Mouse (Mus musculus) ovary, postnatal 10 days (tissue): ENCODE measurements around the gene Ppp1r14a.
A peak's percentile ranks its signal among the peaks of the same experiment; 100 is the strongest.

Source experiments
- DNase-seq: peaks from one replicate; pipeline ENCODE4 v3.0.0; 2022; ENCODE audit warnings: low spot score

The Ppp1r14a gene

DNA sequence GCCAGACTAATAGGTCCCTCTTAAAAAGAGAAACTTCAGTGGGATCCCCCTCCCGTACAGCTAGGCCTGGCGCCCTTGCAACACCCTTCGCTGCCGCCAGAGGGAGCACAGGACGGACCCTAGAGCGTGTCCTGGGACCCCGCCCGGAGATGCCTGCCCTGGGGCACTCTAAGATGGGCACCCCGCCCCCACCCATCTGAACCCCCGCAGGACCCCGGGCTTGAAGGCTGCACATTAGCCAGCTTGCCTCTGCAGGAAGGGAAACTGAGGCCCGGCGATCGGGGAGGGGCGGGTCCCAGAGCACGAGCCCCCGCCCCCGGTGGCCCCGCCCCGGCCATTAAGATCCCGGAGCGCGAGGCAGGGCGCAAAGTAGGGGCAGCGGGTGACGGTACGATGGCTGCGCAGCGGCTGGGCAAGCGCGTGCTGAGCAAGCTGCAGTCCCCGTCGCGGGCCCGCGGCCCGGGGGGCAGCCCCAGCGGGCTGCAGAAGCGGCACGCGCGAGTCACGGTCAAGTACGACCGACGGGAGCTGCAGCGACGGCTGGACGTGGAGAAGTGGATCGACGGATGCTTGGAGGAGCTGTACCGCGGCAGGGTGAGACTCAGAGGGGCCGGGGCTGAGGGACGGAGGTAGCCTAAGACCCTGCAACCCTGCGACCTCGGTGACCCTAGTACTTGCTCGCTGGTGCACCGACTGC lies at the start of gene Ppp1r14a:
TSS of gene Ppp1r14a (plus strand) at position 367 of the 697 bp plus-strand sequence.
- peak; percentile 84 for DNase-seq

GRCm38 (mm10) chr7:29244732-29245416 lies 44.2 kb upstream of the Ppp1r14a start:
- no peak for DNase-seq

DNA sequence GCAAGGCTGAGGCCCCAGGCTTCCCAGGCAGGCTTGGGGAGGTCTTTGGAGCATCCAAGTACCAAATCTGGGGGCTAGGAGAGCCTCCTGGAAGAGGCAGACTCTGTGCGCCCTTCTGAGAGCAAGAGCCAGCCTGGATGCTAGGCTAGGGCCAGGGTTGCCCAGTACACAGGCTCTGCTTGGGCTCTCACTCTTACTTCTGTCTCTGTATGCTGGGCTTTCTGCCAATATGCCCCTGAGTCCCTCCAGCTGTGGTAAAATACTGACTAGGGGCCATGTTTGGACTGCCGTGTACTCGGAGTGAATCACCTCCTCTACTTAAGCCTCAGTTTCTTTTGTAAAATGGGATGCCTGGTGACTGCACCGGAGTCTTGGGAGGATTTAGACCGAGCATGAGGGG lies 43.1 kb upstream of the Ppp1r14a start:
- no peak for DNase-seq

GRCm38 (mm10) chr7:29246619-29247313 lies 42.3 kb upstream of the Ppp1r14a start:
- DNase-seq: no peak

DNA sequence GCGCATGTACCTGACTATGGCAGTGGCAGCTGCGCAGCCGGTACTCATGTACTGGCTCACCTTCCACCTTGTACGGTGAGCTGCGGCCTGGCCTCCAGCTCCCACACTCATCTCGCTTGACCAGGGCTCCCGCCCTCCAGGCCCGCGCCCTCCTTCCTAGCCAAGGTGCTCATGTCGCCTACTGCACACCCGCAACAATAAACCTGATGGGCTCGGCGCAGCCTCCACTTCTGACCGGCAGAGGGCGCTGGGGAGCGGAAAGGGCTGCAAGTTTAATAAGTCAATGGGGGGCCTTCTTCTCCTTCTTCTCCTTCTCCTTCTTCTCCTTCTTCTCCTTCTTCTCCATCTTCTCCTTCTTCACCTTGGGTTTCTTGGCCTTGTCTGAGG lies 41.8 kb upstream of the Ppp1r14a start:
- peak; percentile 72 for DNase-seq

GRCm38 (mm10) chr7:29247706-29248105 lies 41.4 kb upstream of the Ppp1r14a start:
- DNase-seq: no peak

DNA sequence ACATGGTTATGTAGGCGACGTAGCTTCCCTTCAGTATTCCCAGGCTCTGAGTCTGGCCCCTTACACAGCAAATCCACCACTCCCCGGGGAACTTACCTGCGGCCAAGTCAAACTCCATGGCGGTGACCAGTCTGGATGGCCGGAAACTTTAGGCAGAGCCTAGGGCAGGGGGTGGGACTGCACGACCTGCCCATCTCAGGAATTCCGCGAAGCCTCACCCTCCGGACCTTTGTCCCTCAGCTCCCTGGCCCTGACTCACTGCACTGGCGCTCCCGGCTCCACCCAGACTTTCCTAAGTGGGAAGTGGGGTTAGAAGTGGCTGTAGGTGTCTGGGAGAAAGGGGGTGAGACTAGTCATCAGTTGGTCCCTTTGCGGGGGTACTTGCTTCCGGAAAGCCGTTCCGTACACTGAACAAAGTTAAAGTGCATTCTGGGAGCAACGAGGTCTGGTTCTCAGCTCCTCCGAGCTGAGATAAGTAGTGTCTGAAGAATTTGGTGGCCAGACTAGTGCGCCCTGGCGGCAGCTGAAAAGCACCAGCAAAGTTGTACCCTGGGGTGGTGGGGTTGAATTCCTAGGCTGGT lies 40.8 kb upstream of the Ppp1r14a start, which contains the start of gene 2200002D01Rik:
TSS of gene 2200002D01Rik (minus strand) at position 206 of the 581 bp plus-strand sequence.
- no peak for DNase-seq

DNA sequence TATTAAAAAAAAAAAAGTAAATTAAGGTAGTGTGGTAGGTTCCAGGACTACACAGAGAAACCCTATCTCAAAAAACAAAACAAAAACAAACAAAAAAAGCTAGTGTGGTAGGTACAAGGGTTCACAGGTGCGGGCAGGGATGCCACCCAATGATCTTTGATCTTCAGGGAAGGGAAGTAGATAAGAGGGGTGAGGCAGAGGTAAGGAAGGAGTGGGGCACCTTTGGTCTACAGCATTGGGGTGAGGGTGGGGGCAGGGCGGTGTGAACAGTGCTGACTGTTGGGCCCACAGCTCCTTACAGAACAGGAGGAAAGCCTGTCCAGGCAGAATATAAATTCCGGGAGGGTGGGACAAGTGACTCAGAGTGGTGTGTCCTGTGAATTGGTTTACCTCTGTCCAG lies 37.9 kb upstream of the Ppp1r14a start:
- no peak for DNase-seq

DNA sequence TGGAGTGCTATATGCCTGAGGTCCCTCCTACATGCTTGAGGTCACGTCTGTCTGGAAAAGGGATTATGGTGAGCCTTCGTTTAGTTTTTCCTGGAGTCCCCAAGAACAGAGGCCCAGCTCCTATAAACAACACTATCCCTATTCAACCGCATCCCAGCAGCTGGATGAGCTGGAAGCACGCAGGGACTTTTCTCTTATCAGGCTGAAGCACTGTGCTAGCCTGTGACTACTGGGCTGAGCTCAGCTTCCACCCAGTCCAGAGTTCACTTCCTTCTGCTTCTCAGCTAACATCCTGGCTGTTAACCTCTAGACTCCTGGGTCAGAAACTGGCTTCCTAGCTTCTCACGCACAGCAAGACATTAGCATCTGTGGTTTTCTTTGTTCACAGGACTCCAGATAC lies 35.3 kb upstream of the Ppp1r14a start:
- no peak for DNase-seq

DNA sequence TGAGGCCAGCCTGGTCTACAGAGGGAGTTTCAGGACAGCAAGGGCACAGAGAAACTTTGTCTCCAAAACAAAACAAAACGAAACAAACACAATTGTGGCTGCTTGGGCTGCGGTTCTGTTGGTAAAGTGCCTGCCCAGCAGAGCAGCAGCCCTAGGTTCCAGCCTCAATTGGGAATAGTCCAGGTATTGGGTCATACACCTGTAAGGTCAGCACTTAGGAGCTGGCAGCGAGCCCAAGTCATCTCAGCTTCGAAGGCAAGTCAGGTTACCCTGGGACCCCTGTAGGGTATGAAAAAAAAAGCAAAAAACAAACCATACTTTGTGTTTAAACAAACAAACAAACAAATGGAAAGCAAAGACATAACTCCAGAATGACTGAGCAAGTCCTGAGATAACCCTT lies 33.2 kb upstream of the Ppp1r14a start:
- no peak for DNase-seq

GRCm38 (mm10) chr7:29257368-29257767 lies 31.7 kb upstream of the Ppp1r14a start:
- no peak for DNase-seq

- DNase-seq: no peak
Measured at GRCm38 (mm10) chr7:29259781-29260730, 29.1 kb upstream of the Ppp1r14a start.

DNA sequence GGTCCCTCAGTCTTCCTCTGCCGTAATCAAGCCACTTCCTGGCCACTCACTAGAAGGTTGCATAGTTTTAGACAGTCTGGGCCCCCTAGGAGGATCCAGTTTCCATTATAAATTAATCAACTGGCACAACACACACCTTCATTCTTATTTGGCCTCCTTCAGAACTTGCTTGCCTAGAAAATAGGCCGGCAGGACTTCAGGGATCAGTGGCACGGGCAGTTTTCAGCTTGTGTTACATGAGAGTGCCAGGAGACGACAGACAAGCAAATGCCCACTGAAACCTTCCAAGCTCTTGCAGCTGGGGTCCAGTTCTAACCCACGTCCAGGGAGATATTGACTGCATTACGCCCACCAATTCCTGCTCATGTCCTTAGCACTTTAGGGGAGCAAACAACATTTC lies 27.0 kb upstream of the Ppp1r14a start:
- no peak for DNase-seq

- DNase-seq: no peak
Measured at GRCm38 (mm10) chr7:29263831-29264230, 25.3 kb upstream of the Ppp1r14a start.

DNA sequence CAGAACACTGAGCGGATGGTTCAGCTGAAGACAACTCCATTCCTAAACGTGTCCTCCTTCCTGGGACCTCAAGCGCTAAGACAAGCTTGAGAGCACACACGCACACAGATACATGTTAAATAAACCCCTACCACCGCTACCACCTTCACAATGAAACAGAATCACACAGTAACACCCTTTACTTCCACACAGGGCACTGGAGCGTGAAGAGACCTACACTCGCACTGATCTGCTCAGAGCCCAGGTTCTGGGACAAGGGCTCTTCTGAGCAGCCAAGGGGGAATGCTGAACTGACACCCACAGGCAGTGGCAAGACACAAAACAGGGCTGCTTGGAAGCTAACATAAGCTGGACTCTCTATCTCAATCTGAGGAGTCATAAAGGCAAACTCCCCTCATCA lies 23.5 kb upstream of the Ppp1r14a start:
- no peak for DNase-seq

- no peak for DNase-seq
Measured at GRCm38 (mm10) chr7:29266931-29267330, 22.2 kb upstream of the Ppp1r14a start.

DNA sequence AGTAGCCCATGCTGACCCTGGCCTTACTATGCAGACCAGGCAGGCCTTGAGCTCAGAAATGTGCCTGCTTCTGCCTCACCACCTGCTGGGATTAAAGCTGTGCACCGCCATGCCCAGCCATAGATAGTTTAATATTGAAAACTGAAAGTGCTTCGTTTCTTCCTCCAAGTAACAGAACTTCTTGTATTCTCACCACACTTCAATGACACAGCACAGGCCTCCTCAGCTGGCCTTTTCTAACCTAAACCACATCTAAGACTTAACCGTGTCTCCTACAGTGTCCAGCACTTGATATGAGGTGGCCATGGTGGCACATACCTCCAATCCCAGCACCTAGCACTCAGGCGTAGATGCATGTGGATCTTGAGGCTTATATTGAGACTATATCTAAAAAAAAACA lies 18.7 kb upstream of the Ppp1r14a start:
- DNase-seq: no peak

DNA sequence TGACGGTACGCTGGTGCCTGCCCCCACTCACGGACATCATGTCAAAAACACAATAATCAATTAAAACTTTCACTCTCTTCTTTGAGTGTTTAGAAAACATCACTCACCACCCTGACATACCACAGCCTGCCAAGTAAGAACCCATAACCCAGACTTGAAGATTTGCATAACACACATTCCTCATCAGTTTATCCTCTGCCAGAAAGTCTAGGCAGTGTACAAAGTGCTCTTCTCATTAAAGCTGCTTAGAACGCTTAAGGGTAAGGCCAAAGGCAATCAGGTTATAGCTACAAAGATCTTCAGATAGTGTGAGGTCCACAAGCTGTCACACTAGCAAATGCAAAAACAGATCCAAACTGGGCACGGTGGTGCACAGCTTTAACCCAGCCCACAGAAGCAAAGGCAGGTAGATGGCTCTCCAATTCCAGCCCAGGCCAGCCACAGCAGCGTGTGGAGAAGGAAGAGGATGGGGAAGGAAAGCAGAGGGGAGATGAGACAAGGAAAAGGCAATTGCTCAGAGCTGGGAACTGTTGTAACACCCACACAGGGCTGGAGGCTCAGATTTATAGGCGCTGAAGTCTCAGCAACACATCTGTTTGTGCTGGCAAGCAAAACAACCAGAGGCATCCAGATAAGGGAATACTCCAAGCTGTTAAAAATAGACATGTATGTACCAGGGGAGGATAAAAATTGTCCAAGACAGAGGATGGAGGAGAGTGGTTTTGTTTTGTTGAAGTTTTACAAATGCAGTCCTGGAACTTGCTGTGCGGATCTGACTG lies 17.2 kb upstream of the Ppp1r14a start:
- no peak for DNase-seq

- no peak for DNase-seq
Measured at GRCm38 (mm10) chr7:29276715-29277114, 12.4 kb upstream of the Ppp1r14a start.

DNA sequence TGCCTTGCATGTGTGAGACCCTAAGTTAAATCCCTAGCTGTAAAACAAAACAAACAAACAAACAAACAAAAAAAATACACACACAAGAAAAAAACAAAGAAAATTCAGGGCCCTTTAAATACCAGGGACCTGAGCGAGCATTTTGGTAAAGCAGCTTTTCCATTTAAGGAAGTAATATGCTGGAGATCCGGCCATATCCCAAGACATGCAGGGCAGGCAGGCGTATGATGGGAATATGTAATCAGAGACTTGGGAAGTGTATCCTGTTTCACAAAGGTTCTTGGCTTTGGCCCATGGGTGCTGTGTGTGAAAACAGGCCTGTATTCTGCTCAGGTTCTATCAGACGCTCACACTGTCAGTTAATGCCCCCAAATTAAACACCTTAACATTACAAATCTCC lies 11.6 kb upstream of the Ppp1r14a start:
- DNase-seq: no peak

DNA sequence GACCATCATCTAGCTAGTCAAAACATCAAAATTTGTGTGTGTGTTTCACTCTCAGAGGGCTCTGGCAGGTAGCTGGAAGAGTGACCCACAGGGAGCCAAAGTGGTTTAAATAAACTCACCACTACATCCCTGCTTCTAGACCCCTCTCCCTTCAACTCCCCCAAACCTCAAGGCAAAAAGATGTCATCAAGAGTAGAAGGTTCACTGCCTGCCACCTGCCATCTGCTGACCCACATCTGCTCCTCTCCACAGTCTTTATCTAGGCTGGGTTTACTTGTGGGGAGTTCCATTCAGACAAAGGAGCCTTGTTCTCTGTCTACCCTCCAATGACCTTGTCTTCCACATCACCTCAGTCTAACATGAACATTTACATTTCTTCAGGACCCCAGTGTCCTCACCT lies 9.8 kb upstream of the Ppp1r14a start:
- DNase-seq: no peak
